Mouse (Mus musculus): ENCODE data around the gene Elk3.

The Elk3 gene

GRCm38 (mm10) chr10:93267509-93267908, 43.4 kb downstream of the Elk3 start:
- no peak for DNase-seq (ENCODE audit: low spot score)

DNA sequence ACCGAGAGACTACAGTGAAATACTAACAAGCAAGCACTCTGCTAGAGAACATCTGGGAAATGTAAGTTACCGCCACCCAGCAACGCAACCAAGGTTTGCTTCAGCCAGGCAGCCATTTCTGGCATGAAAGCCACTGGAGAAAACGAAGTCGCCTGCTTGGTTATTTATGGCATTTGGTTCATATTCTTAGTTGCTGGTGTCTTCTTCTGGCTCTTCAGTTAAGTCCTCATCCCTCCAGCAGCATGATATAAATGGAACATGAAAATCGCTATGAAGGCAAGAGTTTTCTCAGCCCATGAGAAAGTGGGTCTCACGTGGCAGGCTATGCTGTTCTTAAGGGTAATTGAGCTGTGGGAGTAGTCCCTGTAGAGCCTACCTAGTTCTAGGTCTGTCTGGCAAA, 44.4 kb downstream of the Elk3 start:
- no peak for DNase-seq (ENCODE audit: low spot score)

DNA sequence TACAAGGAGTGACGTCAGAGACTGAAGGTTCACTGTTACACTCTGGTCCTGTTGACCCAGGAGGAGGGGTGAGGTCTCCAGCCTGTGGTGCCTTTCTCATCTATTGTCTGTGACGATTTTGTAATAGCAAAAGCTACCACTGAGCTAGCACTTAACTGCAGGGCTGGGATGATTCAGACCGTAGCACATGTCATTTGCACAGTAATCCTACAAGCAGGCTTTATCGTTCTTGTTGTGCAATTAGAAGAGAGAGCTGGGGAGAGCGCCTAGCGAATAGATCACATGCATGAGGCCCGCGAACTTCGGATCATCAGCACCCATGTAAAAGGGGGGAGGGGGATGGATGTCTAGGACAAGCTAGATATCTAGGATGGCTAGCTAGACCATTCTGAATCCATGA, 45.1 kb downstream of the Elk3 start:
- DNase-seq (ENCODE audit: low spot score), result no peak

DNA sequence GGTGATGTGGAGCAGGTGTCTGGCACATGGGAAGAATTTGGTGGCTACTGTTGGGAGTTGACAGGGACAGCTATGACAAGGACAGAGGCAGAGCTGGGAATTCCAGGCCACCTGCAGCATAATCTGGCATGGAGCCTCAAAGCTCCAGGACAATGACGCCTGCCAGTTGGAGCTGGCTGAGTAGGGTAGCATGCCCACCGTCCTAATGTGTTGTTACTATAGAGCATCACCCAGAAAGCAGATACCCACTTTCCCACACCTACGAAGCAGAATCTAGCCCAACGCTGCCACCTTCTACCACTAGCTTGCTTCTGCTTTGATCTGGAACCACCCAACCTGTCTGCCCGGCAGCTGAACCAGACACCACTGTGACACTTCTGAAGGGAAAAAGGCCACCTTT, 46.9 kb downstream of the Elk3 start:
- no peak for DNase-seq (ENCODE audit: low spot score)

DNA sequence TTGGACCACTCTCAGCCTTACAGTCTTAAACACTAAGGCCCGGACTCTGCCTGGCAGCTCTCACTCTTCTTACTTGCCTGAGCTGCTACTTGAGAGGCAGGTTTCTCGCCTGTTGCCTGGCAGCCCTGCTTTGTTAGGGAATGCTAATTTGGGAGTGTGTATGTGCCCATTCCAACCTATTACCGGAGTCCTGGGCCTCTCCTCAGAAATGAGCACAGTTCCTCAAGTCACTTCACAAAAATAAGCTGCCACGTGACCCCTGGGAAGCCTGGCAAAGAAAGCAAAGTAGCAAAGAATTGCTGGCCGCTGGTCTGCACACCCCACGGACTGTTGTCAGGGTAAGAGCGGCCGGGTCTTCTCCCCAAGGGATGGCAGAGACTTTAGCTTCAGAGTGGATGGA, 47.5 kb downstream of the Elk3 start:
- DNase-seq (ENCODE audit: low spot score), result no peak

GRCm38 (mm10) chr10:93261981-93262499, 48.9 kb downstream of the Elk3 start:
- DNase-seq (ENCODE audit: low spot score), result no peak

GRCm38 (mm10) chr10:93261132-93261980, 49.6 kb downstream of the Elk3 start:
- DNase-seq (ENCODE audit: low spot score), result no peak

GRCm38 (mm10) chr10:93259826-93260225, 51.1 kb downstream of the Elk3 start:
- no peak for DNase-seq (ENCODE audit: low spot score)

GRCm38 (mm10) chr10:93255294-93255693, 55.6 kb downstream of the Elk3 start:
- no peak for DNase-seq (ENCODE audit: low spot score)

GRCm38 (mm10) chr10:93253156-93253555, 57.8 kb downstream of the Elk3 start:
- no peak for DNase-seq (ENCODE audit: low spot score)

- DNase-seq (ENCODE audit: low spot score), result no peak
Observed at GRCm38 (mm10) chr10:93252661-93253060, 58.3 kb downstream of the Elk3 start.

GRCm38 (mm10) chr10:93251426-93251825, 59.5 kb downstream of the Elk3 start:
- DNase-seq (ENCODE audit: low spot score), result no peak

- DNase-seq (ENCODE audit: low spot score), result no peak
Observed at GRCm38 (mm10) chr10:93250436-93251317, 60.3 kb downstream of the Elk3 start.

- no peak for DNase-seq (ENCODE audit: low spot score)
Observed at GRCm38 (mm10) chr10:93249901-93250300, 61.0 kb downstream of the Elk3 start.

- no peak for DNase-seq (ENCODE audit: low spot score)
Observed at GRCm38 (mm10) chr10:93248416-93248815, 62.5 kb downstream of the Elk3 start.

DNA sequence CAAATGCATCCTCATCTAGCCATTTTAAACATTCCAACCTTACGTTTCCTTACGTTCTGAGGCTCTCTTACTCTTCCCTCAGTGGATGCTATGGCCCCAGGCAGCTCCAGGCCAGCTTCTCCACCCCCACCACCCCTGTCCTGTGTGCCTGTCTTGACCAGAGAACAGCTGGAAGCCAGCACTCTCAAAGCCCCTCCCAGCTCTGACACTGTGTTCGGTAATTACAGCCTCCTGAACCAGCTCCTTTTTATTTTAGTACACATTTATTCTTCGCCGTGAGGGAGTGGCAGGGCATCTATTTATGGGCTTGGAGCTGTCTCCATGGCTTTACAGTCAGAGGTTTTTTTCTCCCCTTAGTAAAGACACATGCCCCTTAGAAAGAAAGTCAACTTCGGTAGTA, 63.0 kb downstream of the Elk3 start:
- DNase-seq (ENCODE audit: low spot score), result no peak

- no peak for DNase-seq (ENCODE audit: low spot score)
Observed at GRCm38 (mm10) chr10:93247422-93247821, 63.5 kb downstream of the Elk3 start.

DNA sequence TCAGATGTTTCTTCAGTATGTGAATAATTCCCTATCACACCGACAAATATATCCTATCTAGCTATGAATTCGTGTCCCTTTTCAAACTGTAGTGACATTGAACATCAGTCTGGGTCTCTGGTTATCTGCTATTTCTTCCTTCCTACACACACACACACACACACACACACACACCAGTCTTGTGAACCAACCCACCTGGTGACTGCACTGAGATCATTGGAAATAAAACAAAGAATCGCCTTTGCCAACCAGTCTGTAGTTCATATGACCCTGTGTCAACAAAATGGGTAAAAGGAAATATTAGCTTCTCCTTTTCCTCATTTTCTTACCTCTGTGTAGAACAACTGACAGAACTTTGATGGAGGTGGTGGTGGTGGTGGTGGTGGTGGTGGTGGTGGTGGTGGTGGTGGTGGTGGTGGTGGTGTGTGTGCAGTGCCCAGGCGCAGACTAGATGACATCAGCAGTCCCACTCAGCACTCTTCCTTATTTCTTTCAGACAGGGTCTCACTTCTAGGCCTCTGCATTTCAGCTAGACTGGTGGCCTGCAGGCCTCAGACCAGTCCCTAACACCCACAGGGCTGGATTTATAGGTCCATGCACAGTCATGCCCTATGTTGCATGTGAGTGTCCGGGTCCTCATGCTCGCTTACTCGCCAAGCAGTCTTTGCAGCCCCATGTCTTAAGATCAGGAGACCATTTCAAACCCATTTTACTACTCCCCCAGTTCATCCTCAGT, 64.6 kb downstream of the Elk3 start:
- DNase-seq (ENCODE audit: low spot score), result no peak

DNA sequence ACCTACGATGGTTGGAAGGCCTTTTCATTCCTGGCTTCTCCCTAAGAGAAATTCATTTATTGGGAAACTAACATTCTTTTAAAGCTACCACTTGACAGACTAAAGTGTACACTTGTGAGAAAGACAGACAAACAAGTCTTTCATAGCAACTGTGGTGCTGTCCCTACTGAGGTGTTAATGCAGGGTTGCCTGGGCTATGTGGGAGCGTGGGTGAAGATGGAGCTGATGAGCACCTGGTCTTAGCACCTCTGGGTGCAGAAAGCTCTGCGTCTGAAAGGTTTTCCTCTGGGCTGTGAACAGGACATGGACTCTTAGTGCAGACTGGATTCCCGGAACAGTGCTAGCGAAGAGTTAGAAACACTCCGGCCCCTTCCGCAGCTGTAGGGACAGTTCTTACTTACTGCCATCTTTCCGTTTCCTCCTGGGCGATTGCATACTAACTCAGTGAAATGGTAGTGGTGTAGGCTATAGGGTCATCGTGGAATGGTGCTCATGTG, 66.7 kb downstream of the Elk3 start:
- no peak for DNase-seq (ENCODE audit: low spot score)

- no peak for DNase-seq (ENCODE audit: low spot score)
Observed at GRCm38 (mm10) chr10:93242861-93243260, 68.1 kb downstream of the Elk3 start.

GRCm38 (mm10) chr10:93242208-93242607, 68.7 kb downstream of the Elk3 start:
- no peak for DNase-seq (ENCODE audit: low spot score)

GRCm38 (mm10) chr10:93239201-93239806, 71.6 kb downstream of the Elk3 start:
- DNase-seq (ENCODE audit: low spot score), result no peak

All from ovary, adult 18-20 months (tissue).